Mouse (Mus musculus) heart, adult 2 months (tissue): Measurements from ENCODE around the gene A930009A15Rik. TPM values are rescaled to one million over a fixed set of nuclear protein-coding genes. Genes with fewer than 3 reads are reported as not detected.

Source experiments
- DNase-seq, 2 experiments: peaks; one replicate each; pipeline ENCODE4 v3.0.0; 2021
- H3K27ac ChIP-seq: fragments of 200-600 bp; 2 replicates; pipeline ENCODE4 v1.8.1; 2022
- H3K27me3 ChIP-seq: fragments of 200-500 bp; 2 replicates; pipeline ENCODE4 v1.6.1; 2012; ENCODE audit warnings: mild to moderate bottlenecking, low read length, inconsistent platforms, mixed read lengths; ENCODE audit not compliant: control insufficient read depth, insufficient read depth
- H3K36me3 ChIP-seq: fragments of 200-500 bp; 2 replicates; pipeline ENCODE4 v1.6.1; 2012; ENCODE audit warnings: low read length, inconsistent platforms; ENCODE audit not compliant: control insufficient read depth, insufficient read depth
- H3K4me1 ChIP-seq: fragments of 200-500 bp; 2 replicates; pipeline ENCODE4 v1.6.1; 2011; ENCODE audit warnings: low read length; ENCODE audit not compliant: control insufficient read depth, insufficient read depth
- H3K4me3 ChIP-seq: fragments of 200-600 bp; 2 replicates; pipeline ENCODE4 v1.8.1; 2022
- H3K79me2 ChIP-seq: fragments of 200-500 bp; replicated peaks from 2 replicates; pipeline ENCODE4 v1.6.1; 2012; ENCODE audit warnings: mild to moderate bottlenecking, inconsistent platforms, low read length, moderate library complexity, mixed read lengths; ENCODE audit not compliant: control insufficient read depth, insufficient read depth
- H3K9ac ChIP-seq: fragments of 200-500 bp; 2 replicates; pipeline ENCODE4 v1.6.1; 2012; ENCODE audit warnings: low read depth, mild to moderate bottlenecking, control low read depth, inconsistent platforms, low read length, mixed read lengths
- CTCF ChIP-seq: fragments of 200-600 bp; IDR thresholded peaks from 2 replicates; pipeline ENCODE4 v1.8.1; 2022; ENCODE audit warnings: antibody characterized with exemption, mild to moderate bottlenecking, moderate library complexity
- EP300 ChIP-seq: fragments of 200-500 bp; IDR thresholded peaks from 2 replicates; pipeline ENCODE4 v1.6.1; 2011; ENCODE audit warnings: low read depth, low read length, control low read depth; ENCODE audit not compliant: insufficient read depth
- POLR2A ChIP-seq: fragments of 200-500 bp; IDR thresholded peaks from 2 replicates; pipeline ENCODE4 v1.6.1; 2011; ENCODE audit warnings: mild to moderate bottlenecking, low read depth, low read length, control low read depth; ENCODE audit not compliant: insufficient read depth
- WGBS: fragments of 180-500 bp; shearing (Covaris S2); methylation state at CpG from one replicate; pipeline ENCODE4 v1.1.7; 2018; 5-methylcytosine and 5-hydroxymethylcytosine counted together
- intact Hi-C: fragments of 180-260 bp; cut with DNase I; formaldehyde crosslinking; loops from one replicate; pipeline ENCODE4 v1.15.1; 2025
- polyA plus RNA-seq: library from polyadenylated mRNA; depleted of rRNA; stranded (reverse); fragments of >200 nt; gene quantifications from 2 replicates; pipeline ENCODE4 v1.2.3, GENCODE M21; 2012; rRNA removed
- total RNA-seq, 2 experiments: library from RNA; stranded (reverse); gene quantifications; 2 replicates each; pipeline ENCODE4 v1.2.3; 2021

The A930009A15Rik gene
- total and polyA plus RNA-seq, 3 experiments: not detected

GRCm38 (mm10) chr10:115624957-115625356, 55.2 kb downstream of the A930009A15Rik start:
- TF ChIP-seq CTCF (no peak), POLR2A (no peak), EP300 (no peak)
- intact Hi-C loops: no loop called here
- no peaks in the 10 kb centered on the region for H3K4me1 ChIP-seq
- no peak overlapping the region for H3K27ac ChIP-seq
- no peaks in the 10 kb centered on the region for H3K79me2 ChIP-seq
- H3K27me3 ChIP-seq: no peaks in the 10 kb centered on the region
- no peak overlapping the region for H3K4me3 ChIP-seq
- H3K9ac ChIP-seq: no peak overlapping the region
- no peaks in the 10 kb centered on the region for H3K36me3 ChIP-seq
- WGBS: 83% methylated on average over 2 of the region's 2 CpGs
- DNase-seq: no peak

GRCm38 (mm10) chr10:115626678-115627077, 56.9 kb downstream of the A930009A15Rik start:
- TF ChIP-seq CTCF: no peak
- TF ChIP-seq EP300: no peak
- TF ChIP-seq POLR2A: no peak
- no peaks in the 10 kb centered on the region for H3K79me2 ChIP-seq
- H3K27ac ChIP-seq: no peak overlapping the region
- intact Hi-C loops: no loop called here
- no peak overlapping the region for H3K4me3 ChIP-seq
- H3K9ac ChIP-seq: no peak overlapping the region
- H3K4me1 ChIP-seq: no peaks in the 10 kb centered on the region
- WGBS: 84% methylated on average over 6 of the region's 6 CpGs
- H3K27me3 ChIP-seq: no peaks in the 10 kb centered on the region
- DNase-seq: no peak
- no peaks in the 10 kb centered on the region for H3K36me3 ChIP-seq

Other genes starting within 250 kb of the A930009A15Rik start
- 10 to 100 TPM; 12.1 to 15.1 TPM for gene Tmem19, start 207.5 kb upstream of the A930009A15Rik start, total RNA-seq
- 8.6 and 11.5 TPM in 2 replicates for gene Tmem19, start 207.5 kb upstream of the A930009A15Rik start, polyA plus RNA-seq
- gene Thap2, start 185.5 kb upstream of the A930009A15Rik start, total RNA-seq: 1 to 10 TPM; 7.9 to 9.3 TPM
- gene Thap2, start 185.5 kb upstream of the A930009A15Rik start, polyA plus RNA-seq: 5.0 and 7.8 TPM in 2 replicates
- 10 to 100 TPM; 13.3 TPM for gene Zfc3h1, start 185.0 kb upstream of the A930009A15Rik start, total RNA-seq
- gene Zfc3h1, start 185.0 kb upstream of the A930009A15Rik start, polyA plus RNA-seq: 13.7 and 29.3 TPM in 2 replicates
- gene Lgr5, start 17.8 kb downstream of the A930009A15Rik start, total RNA-seq: under 1 TPM in 1 of 2 experiments, not detected in 1; 0.05 TPM
- gene Lgr5, start 17.8 kb downstream of the A930009A15Rik start, polyA plus RNA-seq: 0.25 and 0.32 TPM in 2 replicates
- gene Tspan8, start 246.8 kb downstream of the A930009A15Rik start, total RNA-seq: 1 to 10 TPM; 2.8 to 3.1 TPM
- 0.91 and 1.3 TPM in 2 replicates for gene Tspan8, start 246.8 kb downstream of the A930009A15Rik start, polyA plus RNA-seq